Mouse (Mus musculus) heart, adult 2 months (tissue): ENCODE data around the gene BC035044.

Source experiments
- CTCF ChIP-seq: fragments of 200-600 bp; IDR thresholded peaks from 2 replicates; pipeline ENCODE4 v1.8.1; 2022; ENCODE audit warnings: antibody characterized with exemption, mild to moderate bottlenecking, moderate library complexity
- EP300 ChIP-seq: fragments of 200-500 bp; IDR thresholded peaks from 2 replicates; pipeline ENCODE4 v1.6.1; 2011; ENCODE audit warnings: low read depth, low read length, control low read depth; ENCODE audit not compliant: insufficient read depth

DNA sequence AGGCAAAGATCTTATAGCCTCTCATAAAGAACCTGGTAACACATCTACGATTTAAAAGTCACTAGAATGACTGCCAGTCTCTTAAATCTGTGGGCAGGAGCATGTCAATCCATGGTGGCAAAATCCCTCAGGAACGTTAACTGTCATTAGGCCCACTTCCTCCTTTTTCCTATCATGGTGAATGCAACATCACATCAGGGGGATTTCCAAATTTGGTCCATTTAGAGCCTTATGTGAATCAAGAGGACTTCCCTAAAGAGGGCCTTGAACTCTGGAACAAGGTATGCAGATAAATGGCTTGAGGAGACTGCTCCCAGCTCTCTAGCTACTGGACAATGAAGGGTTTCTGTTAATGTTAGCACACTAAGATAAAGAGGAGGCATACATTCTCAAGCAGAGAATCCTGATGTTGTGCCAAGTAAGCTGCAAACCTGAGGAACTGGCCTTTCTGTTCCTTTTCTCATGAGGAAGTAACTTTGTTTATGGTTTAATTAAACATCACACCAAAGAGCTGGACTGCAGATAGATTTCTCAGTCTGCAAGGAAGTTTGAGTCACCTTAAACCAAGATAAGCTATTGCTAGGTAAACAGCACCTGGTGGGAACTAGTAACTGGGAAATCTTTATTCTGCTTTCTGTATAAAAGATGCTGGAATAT is 22.8 kb upstream of the BC035044 start:
- TF ChIP-seq EP300 = no peak
- TF ChIP-seq CTCF = no peak
